Mouse (Mus musculus) central nervous system, embryonic 18 days (tissue): ENCODE data around the gene Cog5. TPM values are rescaled to one million over a fixed set of nuclear protein-coding genes. Genes with fewer than 3 reads are reported as not detected.

Experiments used
- polyA plus RNA-seq: library from polyadenylated mRNA; depleted of rRNA; stranded (reverse); fragments of >200 nt; gene quantifications from 2 replicates; pipeline ENCODE4 v1.2.3, GENCODE M21; 2012; rRNA removed

Cog5 gene
- polyA plus RNA-seq: 30.6 and 30.8 TPM in 2 replicates

GRCm38 (mm10) chr12:31654197-31654964 lies at the start of gene Cog5, which contains the start of gene Dus4l:
Gene Cog5, plus strand, starts transcription at chr12:31654869.
Gene Dus4l, minus strand, starts transcription at chr12:31654826.

GRCm38 (mm10) chr12:31634343-31635239 lies 20.1 kb upstream of the Cog5 start, which contains the start of gene Bcap29:
Gene Bcap29, minus strand, starts transcription at chr12:31634658.

GRCm38 (mm10) chr12:31713600-31713999 lies 58.9 kb downstream of the Cog5 start, which contains the start of gene Gpr22:
Gene Gpr22, minus strand, starts transcription at chr12:31713947.

GRCm38 (mm10) chr12:31949759-31950658 lies 295.3 kb downstream of the Cog5 start, which contains the start of gene Hbp1:
Gene Hbp1, minus strand, starts transcription at chr12:31950535.

Other genes with a start within 250 kb of the Cog5 start
- 11.9 and 13.2 TPM in 2 replicates for gene Cbll1, start 155.3 kb upstream of the Cog5 start, polyA plus RNA-seq
- 0.22 and 0.31 TPM in 2 replicates for gene Slc26a4, start 94.9 kb upstream of the Cog5 start, polyA plus RNA-seq
- 12.8 and 14.3 TPM in 2 replicates for gene Bcap29, start 20.2 kb upstream of the Cog5 start, polyA plus RNA-seq
- 8.5 and 10.1 TPM in 2 replicates for gene Dus4l, start within 50 bp of the Cog5 start, polyA plus RNA-seq
- 8.3 and 9.4 TPM in 2 replicates for gene Gpr22, start 59.1 kb downstream of the Cog5 start, polyA plus RNA-seq